Mouse (Mus musculus) bone marrow macrophage, adult 2 months (primary cell): ENCODE results near the gene Srd5a3.

Source experiments
- CTCF ChIP-seq: IDR thresholded peaks from 2 replicates; pipeline ENCODE4 v1.5.1; 2012; ENCODE audit warnings: low read depth, mild to moderate bottlenecking, low read length, moderate library complexity
- POLR2A ChIP-seq: IDR thresholded peaks from 2 replicates; pipeline ENCODE4 v1.6.1; 2012; ENCODE audit warnings: mild to moderate bottlenecking, low read depth, low read length, borderline replicate concordance

GRCm38 (mm10) chr5:76164827-76165226 lies 24.8 kb downstream of the Srd5a3 start:
- TF ChIP-seq POLR2A (no peak), CTCF (no peak)
